Mouse (Mus musculus) C2C12 (cell line): ENCODE measurements at regions not wholly inside any gene's neighbourhood (a gene's known extent, or its start where the extent isn't known, plus 50 kb on each side); places are given as distances from the start of the nearest gene placed in this dataset.

Source experiments
- H3K27me3 ChIP-seq: one replicate; pipeline ENCODE4 v1.6.1; 2011; ENCODE audit not compliant: control insufficient read depth, insufficient read depth, insufficient read length
- H3K36me3 ChIP-seq: one replicate; pipeline ENCODE4 v1.6.1; 2011; ENCODE audit not compliant: control insufficient read depth, insufficient read depth
- H3K4me3 ChIP-seq: one replicate; pipeline ENCODE4 v1.5.1; 2011; ENCODE audit warnings: mild to moderate bottlenecking, control low read depth; ENCODE audit not compliant: poor library complexity, insufficient read depth, severe bottlenecking
- H3K79me2 ChIP-seq: one replicate; pipeline ENCODE4 v1.6.1; 2011; ENCODE audit not compliant: control insufficient read depth, insufficient read depth
- H3K79me3 ChIP-seq: one replicate; pipeline ENCODE4 v1.6.1; 2011; ENCODE audit warnings: low read depth, control low read depth
- H3ac ChIP-seq: one replicate; pipeline ENCODE3; 2011; ENCODE audit warnings: low read depth; ENCODE audit not compliant: control insufficient read depth, insufficient read length
- CEBPB ChIP-seq: IDR thresholded peaks from one replicate; pipeline ENCODE4 v1.6.1; 2011; ENCODE audit warnings: low read depth, mild to moderate bottlenecking, control low read depth, moderate library complexity
- CTCF ChIP-seq: IDR thresholded peaks from one replicate; pipeline ENCODE4 v1.5.1; 2011; ENCODE audit not compliant: control insufficient read depth, insufficient read depth, insufficient read length
- FOSL1 ChIP-seq: IDR thresholded peaks from one replicate; pipeline ENCODE4 v1.8.0; 2011; ENCODE audit warnings: mild to moderate bottlenecking, low read length; ENCODE audit not compliant: poor library complexity, insufficient read depth, severe bottlenecking
- MAX ChIP-seq: IDR thresholded peaks from one replicate; pipeline ENCODE4 v1.6.1; 2011; ENCODE audit warnings: mild to moderate bottlenecking, control low read depth
- MYOD1 ChIP-seq: IDR thresholded peaks from one replicate; pipeline ENCODE4 v1.6.1; 2011; ENCODE audit warnings: low read depth; ENCODE audit not compliant: control insufficient read depth, insufficient read length
- MYOG ChIP-seq: IDR thresholded peaks from one replicate; pipeline ENCODE4 v1.6.1; 2011; ENCODE audit not compliant: control insufficient read depth, insufficient read length; ENCODE audit errors: extremely low read depth
- USF1 ChIP-seq: IDR thresholded peaks from one replicate; pipeline ENCODE4 v1.6.1; 2011; ENCODE audit warnings: low read depth, mild to moderate bottlenecking, control low read depth, moderate library complexity

GRCm38 (mm10) chr8:89859813-89860212 is 488.3 kb downstream of the Tox3 start:
- Histone ChIP-seq H3K4me3 (no peak overlapping the region), H3ac (no peak overlapping the region), H3K36me3 (no peaks in the 10 kb centered on the region), H3K27me3 (no peaks in the 10 kb centered on the region), H3K79me2 (no peaks in the 10 kb centered on the region), H3K79me3 (no peaks in the 10 kb centered on the region)
- TF ChIP-seq MYOD1 (no peak), USF1 (no peak), MAX (no peak), FOSL1 (no peak), MYOG (no peak), CTCF (no peak), CEBPB (no peak)

DNA sequence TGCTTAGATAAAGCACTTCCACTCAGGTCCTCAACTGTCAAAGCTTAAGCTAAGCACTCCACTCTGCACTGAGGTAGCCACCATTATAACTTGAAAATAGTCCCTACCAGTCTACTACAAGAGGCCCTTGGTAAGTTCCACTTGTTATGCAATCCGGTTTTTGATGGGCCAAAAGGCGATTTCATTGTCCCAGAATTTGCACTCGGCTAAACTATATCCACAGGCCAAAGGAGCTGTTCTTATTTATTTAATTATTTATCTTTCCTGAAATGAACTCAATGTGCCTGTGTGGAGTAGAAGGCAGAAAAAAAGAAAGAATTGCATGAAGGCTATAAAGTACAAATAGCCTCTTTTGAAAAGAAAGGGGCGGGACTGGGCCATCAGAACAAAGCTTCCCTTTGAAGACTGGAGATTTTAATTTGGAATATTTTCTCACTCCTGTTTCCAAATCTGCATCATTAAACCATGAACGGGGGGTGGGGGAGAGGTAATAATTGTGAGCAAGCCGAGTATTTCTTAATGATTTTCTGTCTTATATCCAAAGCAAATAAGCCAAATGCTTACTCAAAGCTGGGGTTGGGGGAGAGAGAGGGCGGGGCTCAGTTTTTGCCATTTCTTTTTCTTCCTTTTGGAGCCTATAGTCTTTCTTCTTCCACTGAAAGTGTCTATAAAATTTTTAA is 489.3 kb downstream of the Tox3 start:
- no peaks in the 10 kb centered on the region for H3K79me3 ChIP-seq
- H3ac ChIP-seq, result no peak overlapping the region
- H3K36me3 ChIP-seq, result no peaks in the 10 kb centered on the region
- no peaks in the 10 kb centered on the region for H3K79me2 ChIP-seq
- no peaks in the 10 kb centered on the region for H3K27me3 ChIP-seq
- TF ChIP-seq USF1, result no peak
- TF ChIP-seq MAX, result no peak
- no peak for TF ChIP-seq CTCF
- TF ChIP-seq CEBPB, result no peak
- no peak for TF ChIP-seq MYOG
- no peak for TF ChIP-seq MYOD1
- TF ChIP-seq FOSL1, result no peak
- H3K4me3 ChIP-seq, result no peak overlapping the region

GRCm38 (mm10) chr8:89855556-89855955 is 492.6 kb downstream of the Tox3 start:
- Histone ChIP-seq H3ac (no peak overlapping the region), H3K27me3 (no peaks in the 10 kb centered on the region), H3K79me2 (no peaks in the 10 kb centered on the region), H3K36me3 (no peaks in the 10 kb centered on the region), H3K79me3 (no peaks in the 10 kb centered on the region), H3K4me3 (no peak overlapping the region)
- TF ChIP-seq MAX (no peak), CTCF (no peak), MYOG (no peak), MYOD1 (no peak), FOSL1 (no peak), USF1 (no peak), CEBPB (no peak)

- Histone ChIP-seq H3ac (no peak overlapping the region), H3K36me3 (no peaks in the 10 kb centered on the region), H3K79me2 (no peaks in the 10 kb centered on the region), H3K79me3 (no peaks in the 10 kb centered on the region), H3K27me3 (no peaks in the 10 kb centered on the region), H3K4me3 (no peak overlapping the region)
- TF ChIP-seq CTCF, result no peak
- TF ChIP-seq USF1, result no peak
- TF ChIP-seq CEBPB, result no peak
Observed at GRCm38 (mm10) chr8:89850209-89850796, 497.8 kb downstream of the Tox3 start.

- no peak overlapping the region for H3K4me3 ChIP-seq
- H3K27me3 ChIP-seq, result no peaks in the 10 kb centered on the region
- H3K36me3 ChIP-seq, result no peaks in the 10 kb centered on the region
- H3K79me3 ChIP-seq, result no peaks in the 10 kb centered on the region
- no peaks in the 10 kb centered on the region for H3K79me2 ChIP-seq
- H3ac ChIP-seq, result no peak overlapping the region
- no peak for TF ChIP-seq FOSL1
- no peak for TF ChIP-seq CEBPB
- TF ChIP-seq MAX, result no peak
- no peak for TF ChIP-seq CTCF
- TF ChIP-seq MYOG, result no peak
Observed at GRCm38 (mm10) chr8:89849416-89850208, 498.5 kb downstream of the Tox3 start.
